Mouse (Mus musculus) ES-Bruce4 (cell line): ENCODE measurements around the gene Srebf1.

Experiments used
- EP300 ChIP-seq: IDR thresholded peaks from 2 replicates; pipeline ENCODE4 v1.6.1; 2011; ENCODE audit warnings: low read depth, low read length; ENCODE audit not compliant: insufficient read depth
- POLR2A ChIP-seq: IDR thresholded peaks from one replicate; pipeline ENCODE4 v1.8.1; 2011; ENCODE audit warnings: low read length; ENCODE audit not compliant: insufficient read depth

GRCm38 (mm10) chr11:60162547-60162946, 59.8 kb downstream of the Srebf1 start:
- TF ChIP-seq EP300 (no peak), POLR2A (no peak)
